Mouse (Mus musculus) forebrain, embryonic 12.5 days (tissue): Measurements from ENCODE around the gene Ints14. TPM values are rescaled to one million over a fixed set of nuclear protein-coding genes. Genes with fewer than 3 reads are reported as not detected.
A peak's percentile ranks its signal among the peaks of the same experiment; 100 is the strongest.

Experiments
- ATAC-seq: fragments of 200-750 bp; cut with Nextera tagmentation; 2 replicates; pipeline ENCODE4 v1.8.0; 2017; ENCODE audit warnings: moderate TSS enrichment; ENCODE audit not compliant: low FRiP score
- H3K27ac ChIP-seq: fragments of 300-500 bp; sonication (generic); 2 replicates; pipeline ENCODE4 v1.5.1; 2016; ENCODE audit warnings: mild to moderate bottlenecking
- H3K27me3 ChIP-seq: fragments of 300-500 bp; sonication (generic); 2 replicates; pipeline ENCODE4 v1.6.1; 2016; ENCODE audit warnings: mild to moderate bottlenecking
- H3K36me3 ChIP-seq: fragments of 300-500 bp; sonication (generic); replicated peaks from 2 replicates; pipeline ENCODE4 v1.6.1; 2016; ENCODE audit warnings: mild to moderate bottlenecking
- H3K4me1 ChIP-seq: fragments of 300-500 bp; sonication (generic); 2 replicates; pipeline ENCODE4 v1.6.1; 2016
- H3K4me2 ChIP-seq: fragments of 300-500 bp; sonication (generic); 2 replicates; pipeline ENCODE4 v1.6.1; 2016; ENCODE audit warnings: mild to moderate bottlenecking, moderate library complexity
- H3K4me3 ChIP-seq: fragments of 300-500 bp; sonication (generic); replicated peaks from 2 replicates; pipeline ENCODE4 v1.5.1; 2016; ENCODE audit warnings: mild to moderate bottlenecking
- H3K9ac ChIP-seq: fragments of 300-500 bp; sonication (generic); 2 replicates; pipeline ENCODE4 v1.6.1; 2016; ENCODE audit warnings: mild to moderate bottlenecking
- H3K9me3 ChIP-seq: fragments of 300-500 bp; sonication (generic); 2 replicates; pipeline ENCODE4 v1.6.1; 2016
- WGBS: fragments of 180-500 bp; shearing (Covaris S2); methylation state at CpG from one replicate; pipeline ENCODE4 v1.1.7; 2016; 5-methylcytosine and 5-hydroxymethylcytosine counted together
- polyA plus RNA-seq: library from polyadenylated mRNA; unstranded; fragments of >200 nt; fragmentation: Nextera tagmentation; extraction: Ambion mirVana; gene quantifications from 2 replicates; pipeline ENCODE4 v1.2.1, GENCODE M21; 2016

Gene Ints14
- polyA plus RNA-seq, 1 experiment from 2014 or later: 60.9 TPM

- H3K4me2 ChIP-seq: no peak overlapping the region
- peaks cover 8% of the 10 kb centered on the region; the same call in 1 of the 2 replicates for H3K4me1 ChIP-seq
- no peaks in the 10 kb centered on the region for H3K9me3 ChIP-seq
- H3K9ac ChIP-seq: no peak overlapping the region
- H3K36me3 ChIP-seq: no peaks in the 10 kb centered on the region
- 58% methylated on average over 5 of the region's 5 CpGs for WGBS
- H3K27ac ChIP-seq: no peak overlapping the region
- H3K4me3 ChIP-seq: no peak overlapping the region
- H3K27me3 ChIP-seq: peaks cover 4% of the 10 kb centered on the region; the same call in 1 of the 2 replicates
- ATAC-seq: no peak
Observed at GRCm38 (mm10) chr9:64937491-64937890, 23.2 kb upstream of the Ints14 start.

GRCm38 (mm10) chr9:64938535-64938934 lies 22.2 kb upstream of the Ints14 start:
- no peak for ATAC-seq
- H3K4me2 ChIP-seq: no peak overlapping the region
- 82% methylated on average over 5 of the region's 5 CpGs for WGBS

GRCm38 (mm10) chr9:64939281-64939680 lies 21.4 kb upstream of the Ints14 start:
- no peaks in the 10 kb centered on the region for H3K9me3 ChIP-seq
- no peak for ATAC-seq
- H3K4me1 ChIP-seq: 0 out of 2 replicates have a peak, but pooled peaks cover 4% of the 10 kb centered on the region
- H3K4me2 ChIP-seq: no peak overlapping the region
- no peak overlapping the region for H3K4me3 ChIP-seq
- H3K27me3 ChIP-seq: peaks cover 7% of the 10 kb centered on the region; the same call in 1 of the 2 replicates
- H3K9ac ChIP-seq: no peak overlapping the region
- WGBS: 61% methylated on average over 4 of the region's 4 CpGs
- no peaks in the 10 kb centered on the region for H3K36me3 ChIP-seq
- H3K27ac ChIP-seq: no peak overlapping the region

More at GRCm38 (mm10) chr9:64938535-64938934, 22.2 kb upstream of the Ints14 start:
- H3K9ac ChIP-seq: no peak overlapping the region
- no peak overlapping the region for H3K4me3 ChIP-seq
- no peaks in the 10 kb centered on the region for H3K9me3 ChIP-seq
- no peak overlapping the region for H3K27ac ChIP-seq
- peaks cover 4% of the 10 kb centered on the region; the same call in 1 of the 2 replicates for H3K27me3 ChIP-seq
- no peaks in the 10 kb centered on the region for H3K36me3 ChIP-seq
- peaks cover 7% of the 10 kb centered on the region; the same call in 1 of the 2 replicates for H3K4me1 ChIP-seq

- H3K4me3 ChIP-seq: no peak overlapping the region
- no peaks in the 10 kb centered on the region for H3K9me3 ChIP-seq
- peaks cover 11% of the 10 kb centered on the region; the same call in 1 of the 2 replicates for H3K27me3 ChIP-seq
- H3K4me2 ChIP-seq: no peak overlapping the region
- H3K36me3 ChIP-seq: no peaks in the 10 kb centered on the region
- H3K27ac ChIP-seq: no peak overlapping the region
- no peaks in the 10 kb centered on the region for H3K4me1 ChIP-seq
- no peak overlapping the region for H3K9ac ChIP-seq
- 80% methylated on average over 2 of the region's 2 CpGs for WGBS
- no peak for ATAC-seq
Observed at GRCm38 (mm10) chr9:64939790-64940189, 20.9 kb upstream of the Ints14 start.

GRCm38 (mm10) chr9:64940731-64941346 lies 19.9 kb upstream of the Ints14 start:
- Histone ChIP-seq H3K4me1 (no peaks in the 10 kb centered on the region), H3K27me3 (peaks cover 16% of the 10 kb centered on the region; the same call in 1 of the 2 replicates), H3K9ac (no peak overlapping the region), H3K4me3 (no peak overlapping the region), H3K9me3 (no peaks in the 10 kb centered on the region), H3K36me3 (no peaks in the 10 kb centered on the region), H3K4me2 (no peak overlapping the region), H3K27ac (no peak overlapping the region)
- ATAC-seq: no peak
- WGBS: 85% methylated on average over 11 of the region's 11 CpGs

- Histone ChIP-seq H3K27ac (no peak overlapping the region), H3K27me3 (peaks cover 16% of the 10 kb centered on the region; the same call in 1 of the 2 replicates), H3K4me2 (no peak overlapping the region), H3K4me1 (no peaks in the 10 kb centered on the region), H3K36me3 (no peaks in the 10 kb centered on the region), H3K4me3 (no peak overlapping the region), H3K9me3 (no peaks in the 10 kb centered on the region), H3K9ac (no peak overlapping the region)
- WGBS: 88% methylated on average over 4 of the region's 4 CpGs
- ATAC-seq: no peak
Observed at GRCm38 (mm10) chr9:64941650-64942049, 19.1 kb upstream of the Ints14 start.

- Histone ChIP-seq H3K4me1 (no peaks in the 10 kb centered on the region), H3K36me3 (no peaks in the 10 kb centered on the region), H3K27ac (no peak overlapping the region), H3K4me2 (peak overlapping the region; percentile 27), H3K9me3 (no peaks in the 10 kb centered on the region), H3K4me3 (no peak overlapping the region), H3K9ac (no peak overlapping the region), H3K27me3 (peaks cover 13% of the 10 kb centered on the region; the same call in 1 of the 2 replicates)
- WGBS: 25% methylated on average over 11 of the region's 11 CpGs
- no peak for ATAC-seq
Observed at GRCm38 (mm10) chr9:64943997-64944396, 16.7 kb upstream of the Ints14 start.

- Histone ChIP-seq H3K9ac (no peak overlapping the region), H3K4me2 (no peak overlapping the region), H3K4me1 (no peaks in the 10 kb centered on the region; the same call in none of the 2 replicates), H3K27ac (no peak overlapping the region), H3K27me3 (peaks cover 36% of the 10 kb centered on the region), H3K4me3 (no peak overlapping the region), H3K9me3 (no peaks in the 10 kb centered on the region), H3K36me3 (no peaks in the 10 kb centered on the region)
- ATAC-seq: no peak
- 87% methylated on average over 9 of the region's 9 CpGs for WGBS
Observed at GRCm38 (mm10) chr9:64947483-64948095, 13.1 kb upstream of the Ints14 start.

GRCm38 (mm10) chr9:64951161-64951657 lies 9.5 kb upstream of the Ints14 start, which contains the start of gene Slc24a1:
TSS of gene Slc24a1 (minus strand) at chr9:64951607.
- H3K4me2 ChIP-seq: no peak within 1 kb of the TSS
- 34% methylated on average over 11 of the region's 11 CpGs for WGBS
- H3K9me3 ChIP-seq: 0 out of 2 replicates have a peak, but pooled peaks cover 5% of the 10 kb centered on the region
- peaks cover 37% of the 10 kb centered on the region for H3K27me3 ChIP-seq
- H3K9ac ChIP-seq: no peak within 1 kb of the TSS
- no peak within 1 kb of the TSS for H3K4me3 ChIP-seq
- H3K27ac ChIP-seq: no peak within 1 kb of the TSS
- no peak for ATAC-seq
- peaks cover 1% of the 10 kb centered on the region for H3K4me1 ChIP-seq
- no peaks in the 10 kb centered on the region for H3K36me3 ChIP-seq

GRCm38 (mm10) chr9:64952055-64952454 lies 8.7 kb upstream of the Ints14 start:
- 0 out of 2 replicates have a peak, but pooled peaks cover 5% of the 10 kb centered on the region for H3K9me3 ChIP-seq
- no peak overlapping the region for H3K9ac ChIP-seq
- H3K27me3 ChIP-seq: peaks cover 37% of the 10 kb centered on the region
- no peak for ATAC-seq
- H3K4me2 ChIP-seq: no peak overlapping the region
- no peak overlapping the region for H3K4me3 ChIP-seq
- H3K27ac ChIP-seq: no peak overlapping the region
- H3K36me3 ChIP-seq: no peaks in the 10 kb centered on the region
- peaks cover 3% of the 10 kb centered on the region for H3K4me1 ChIP-seq
- WGBS: 13% methylated on average over 5 of the region's 5 CpGs

- no peak overlapping the region for H3K27ac ChIP-seq
- H3K4me2 ChIP-seq: no peak overlapping the region
- WGBS: 78% methylated on average over 7 of the region's 7 CpGs
- peaks cover 3% of the 10 kb centered on the region for H3K4me1 ChIP-seq
- ATAC-seq: no peak
- no peak overlapping the region for H3K9ac ChIP-seq
- H3K36me3 ChIP-seq: no peaks in the 10 kb centered on the region
- no peak overlapping the region for H3K4me3 ChIP-seq
- peaks cover 37% of the 10 kb centered on the region for H3K27me3 ChIP-seq
- 0 out of 2 replicates have a peak, but pooled peaks cover 5% of the 10 kb centered on the region for H3K9me3 ChIP-seq
Observed at GRCm38 (mm10) chr9:64953190-64953589, 7.5 kb upstream of the Ints14 start.

GRCm38 (mm10) chr9:64956337-64956736 lies 4.4 kb upstream of the Ints14 start:
- peaks cover 25% of the 10 kb centered on the region for H3K27me3 ChIP-seq
- ATAC-seq: no peak
- H3K27ac ChIP-seq: no peak overlapping the region
- H3K4me1 ChIP-seq: peaks cover 12% of the 10 kb centered on the region
- 17% methylated on average over 12 of the region's 12 CpGs for WGBS
- peak overlapping the region; percentile 19 for H3K4me2 ChIP-seq
- no peak overlapping the region for H3K9ac ChIP-seq
- no peak overlapping the region for H3K4me3 ChIP-seq
- no peaks in the 10 kb centered on the region for H3K36me3 ChIP-seq
- 0 out of 2 replicates have a peak, but pooled peaks cover 5% of the 10 kb centered on the region for H3K9me3 ChIP-seq
